Mouse (Mus musculus) megakaryocyte, adult 5-6 weeks (primary cell): ENCODE results near the gene Igsf9. TPM values are rescaled to one million over a fixed set of nuclear protein-coding genes. Genes with fewer than 3 reads are reported as not detected.

Experiments
- ATAC-seq: 2 replicates; pipeline ENCODE4 v1.8.0; 2016; ENCODE audit warnings: mild to moderate bottlenecking, inconsistent platforms; ENCODE audit not compliant: poor library complexity, severe bottlenecking
- total RNA-seq, 2 experiments: library from RNA; stranded (forward) in 1 of 2; stranded (reverse) in 1 of 2; fragments of 153-499, 151-499 nt in 1 of 2; fragments of 221-1000, 200-1000 nt in 1 of 2; gene quantifications; 2 replicates each; pipeline versions ENCODE4 v1.2.3 to v1.2.4; 2015 to 2017

Gene Igsf9
- total RNA-seq, 2 experiments from 2014 or later, result 0.20 TPM; not detected in 1

GRCm38 (mm10) chr1:172463387-172464333, 17.9 kb upstream of the Igsf9 start:
- ATAC-seq, result no peak

GRCm38 (mm10) chr1:172468301-172468877, 13.2 kb upstream of the Igsf9 start:
- ATAC-seq, result no peak

- ATAC-seq, result no peak
Observed at GRCm38 (mm10) chr1:172469373-172469772, 12.2 kb upstream of the Igsf9 start.

GRCm38 (mm10) chr1:172469810-172470448, 11.7 kb upstream of the Igsf9 start:
- no peak for ATAC-seq

GRCm38 (mm10) chr1:172472909-172473308, 8.7 kb upstream of the Igsf9 start:
- ATAC-seq, result no peak

GRCm38 (mm10) chr1:172474196-172474595, 7.4 kb upstream of the Igsf9 start:
- ATAC-seq, result no peak

GRCm38 (mm10) chr1:172475054-172475741, 6.4 kb upstream of the Igsf9 start, which contains the start of gene Slamf9:
Slamf9 (plus strand) TSS chr1:172475358.
- peak; percentile 91 for ATAC-seq

- ATAC-seq, result peak; percentile 44
Observed at GRCm38 (mm10) chr1:172478020-172478419, 3.6 kb upstream of the Igsf9 start.

- no peak for ATAC-seq
Observed at GRCm38 (mm10) chr1:172480376-172480775, 1.2 kb upstream of the Igsf9 start.

- ATAC-seq, result peak; percentile 16; the same call in 1 of the 2 replicates
Observed at GRCm38 (mm10) chr1:172481111-172481510, 477 bp upstream of the Igsf9 start.

GRCm38 (mm10) chr1:172482518-172483360, 1.2 kb downstream of the Igsf9 start:
- ATAC-seq, result no peak

- no peak for ATAC-seq
Observed at GRCm38 (mm10) chr1:172483361-172483660, 1.7 kb downstream of the Igsf9 start.

GRCm38 (mm10) chr1:172484236-172484635, 2.6 kb downstream of the Igsf9 start:
- no peak for ATAC-seq

- ATAC-seq, result no peak
Observed at GRCm38 (mm10) chr1:172484671-172485070, 3.1 kb downstream of the Igsf9 start.

- ATAC-seq, result no peak
Observed at GRCm38 (mm10) chr1:172485821-172486220, 4.2 kb downstream of the Igsf9 start.

- no peak for ATAC-seq
Observed at GRCm38 (mm10) chr1:172486236-172486635, 4.6 kb downstream of the Igsf9 start.

- no peak for ATAC-seq
Observed at GRCm38 (mm10) chr1:172486651-172487050, 5.1 kb downstream of the Igsf9 start.

GRCm38 (mm10) chr1:172487859-172488258, 6.3 kb downstream of the Igsf9 start:
- ATAC-seq, result no peak

- no peak for ATAC-seq
Observed at GRCm38 (mm10) chr1:172488831-172489230, 7.2 kb downstream of the Igsf9 start.

GRCm38 (mm10) chr1:172489585-172490250, 8.1 kb downstream of the Igsf9 start:
- ATAC-seq, result 0 out of 2 replicates have a peak, but pooled peaks have one; percentile 4
